Mouse (Mus musculus) T-helper 2 cell (primary cell): ENCODE data around the gene Trem3.

Source experiments
- in situ Hi-C: fragments of 300-600 bp; cut with MboI, MseI; formaldehyde crosslinking; loops from one replicate; pipeline ENCODE4 v1.15.1; 2025; ENCODE audit warnings: high pct_unique_total_duplicates

Gene Trem3

GRCm38 (mm10) chr17:48247221-48247928 lies at the start of gene Trem3:
Gene Trem3 (plus strand): TSS chr17:48247777.
- in situ Hi-C loops = loop anchor here (10.0 kb wide), 1 partner anchor 593 kb away; no protein-coding TSS in a partner anchor

GRCm38 (mm10) chr17:48203086-48203485 lies 44.5 kb upstream of the Trem3 start:
- in situ Hi-C loops = no loop called here

GRCm38 (mm10) chr17:48212596-48212995 lies 35.0 kb upstream of the Trem3 start:
- in situ Hi-C loops = no loop called here

- in situ Hi-C loops = no loop called here
These were observed 34.1 kb upstream of the Trem3 start for GRCm38 (mm10) chr17:48213511-48213910.

- in situ Hi-C loops = no loop called here
These were observed 32.1 kb upstream of the Trem3 start for GRCm38 (mm10) chr17:48215429-48215828.

- in situ Hi-C loops = no loop called here
These were observed 16.9 kb upstream of the Trem3 start for GRCm38 (mm10) chr17:48230680-48231079.

- in situ Hi-C loops = no loop called here
These were observed 15.1 kb upstream of the Trem3 start, which contains the start of gene Trem1 for GRCm38 (mm10) chr17:48232518-48232917. Gene Trem1 (plus strand): TSS chr17:48232768.

GRCm38 (mm10) chr17:48233789-48234188 lies 13.8 kb upstream of the Trem3 start:
- in situ Hi-C loops = no loop called here

GRCm38 (mm10) chr17:48234550-48234949 lies 13.0 kb upstream of the Trem3 start:
- in situ Hi-C loops = no loop called here

GRCm38 (mm10) chr17:48235773-48236370 lies 11.7 kb upstream of the Trem3 start:
- in situ Hi-C loops = no loop called here

GRCm38 (mm10) chr17:48237621-48238020 lies 10.0 kb upstream of the Trem3 start:
- in situ Hi-C loops = no loop called here

- in situ Hi-C loops = loop anchor here (10.0 kb wide), 1 partner anchor 594 kb away; no protein-coding TSS in a partner anchor
These were observed 1.5 kb downstream of the Trem3 start for GRCm38 (mm10) chr17:48249039-48249438.

GRCm38 (mm10) chr17:48249501-48249900 lies 1.9 kb downstream of the Trem3 start:
- in situ Hi-C loops = loop anchor here (10.0 kb wide), 1 partner anchor 595 kb away; no protein-coding TSS in a partner anchor

GRCm38 (mm10) chr17:48250631-48251030 lies 3.1 kb downstream of the Trem3 start:
- in situ Hi-C loops = no loop called here

GRCm38 (mm10) chr17:48256575-48256974 lies 9.0 kb downstream of the Trem3 start:
- in situ Hi-C loops = no loop called here

- in situ Hi-C loops = no loop called here
These were observed 14.3 kb downstream of the Trem3 start for GRCm38 (mm10) chr17:48261868-48262267.

GRCm38 (mm10) chr17:48263741-48264362 lies 16.3 kb downstream of the Trem3 start, which contains the start of gene Treml4:
Gene Treml4 (plus strand): TSS chr17:48264295.
- in situ Hi-C loops = no loop called here

- in situ Hi-C loops = no loop called here
These were observed 17.1 kb downstream of the Trem3 start for GRCm38 (mm10) chr17:48264662-48265061.

GRCm38 (mm10) chr17:48266138-48266537 lies 18.6 kb downstream of the Trem3 start:
- in situ Hi-C loops = no loop called here

GRCm38 (mm10) chr17:48266610-48267304 lies 19.2 kb downstream of the Trem3 start:
- in situ Hi-C loops = no loop called here

- in situ Hi-C loops = no loop called here
These were observed 20.0 kb downstream of the Trem3 start for GRCm38 (mm10) chr17:48267591-48267990.

- in situ Hi-C loops = no loop called here
These were observed 20.7 kb downstream of the Trem3 start for GRCm38 (mm10) chr17:48268276-48268675.
